Mouse (Mus musculus): ENCODE results near the gene Imp4.

GRCm38 (mm10) chr1:34480801-34481200 lies 41.1 kb downstream of the Imp4 start:
- TF ChIP-seq CTCF (IDR thresholded peaks at IDR 0.05; ENCODE audit: control insufficient read depth, insufficient read depth, insufficient read length): no peak
- TF ChIP-seq USF1 (IDR thresholded peaks at IDR 0.05; ENCODE audit: low read depth): no peak
- TF ChIP-seq MAX (IDR thresholded peaks at IDR 0.05): no peak
- TF ChIP-seq MYOD1 (IDR thresholded peaks at IDR 0.05; ENCODE audit: control insufficient read depth, insufficient read length, low read depth): no peak
- no peak for TF ChIP-seq CEBPB (IDR thresholded peaks at IDR 0.05; ENCODE audit: low read depth)
- no peak for TF ChIP-seq MYOG (IDR thresholded peaks at IDR 0.05; ENCODE audit: control insufficient read depth, extremely low read depth, insufficient read length)

Measured in C2C12 (cell line).